Mouse (Mus musculus) Muller cell, postnatal 12 days (primary cell): ENCODE results near the gene Olfr15.

ENCODE experiments used
- DNase-seq: peaks from one replicate; pipeline ENCODE4 v3.0.0-alpha.2; 2015; ENCODE audit errors: inconsistent ontology term

Gene Olfr15

DNA sequence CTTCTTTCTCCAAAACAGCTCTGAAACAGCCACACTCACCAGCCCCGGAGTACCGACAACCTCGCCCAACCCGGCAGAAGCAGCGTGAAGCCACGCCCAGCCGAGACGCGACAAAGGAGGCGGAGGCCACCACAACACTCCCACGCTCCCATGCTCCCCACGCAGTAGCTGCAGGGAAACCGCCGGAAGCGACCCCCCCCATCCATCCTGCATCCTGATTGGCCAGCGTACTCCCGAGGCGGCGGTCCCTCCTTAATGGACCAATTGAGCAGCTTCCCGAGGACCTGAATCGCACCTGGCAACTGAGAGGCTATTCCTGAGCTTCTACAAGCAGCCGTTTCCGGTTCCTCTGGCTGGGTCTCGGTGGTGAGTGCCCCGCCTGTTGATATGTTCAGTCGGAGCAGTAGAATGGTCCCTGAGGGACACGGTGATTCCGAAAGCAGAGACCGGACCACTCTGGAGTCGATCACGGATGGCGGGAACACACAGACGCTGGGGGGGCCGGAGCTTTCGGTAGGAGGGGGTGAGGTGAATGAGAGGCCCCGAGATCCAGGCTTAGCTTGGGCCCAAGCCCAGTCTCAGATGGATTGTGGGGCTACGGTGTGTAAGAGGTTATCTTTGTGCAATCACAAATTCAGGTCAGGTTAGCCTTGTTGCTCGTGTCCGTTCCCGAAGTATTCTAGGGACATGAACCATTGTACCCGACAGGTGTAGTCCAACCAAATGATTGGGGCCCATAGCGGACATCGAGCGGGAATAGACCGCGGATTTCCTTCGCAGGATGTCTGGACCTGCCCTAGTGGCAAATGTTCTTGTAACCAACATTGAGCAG lies 41.8 kb downstream of the Olfr15 start, which contains the start of gene Naa60:
Naa60 (plus strand) TSS at position 160 of the 832 bp plus-strand sequence.
- peak; percentile 98 for DNase-seq

DNA sequence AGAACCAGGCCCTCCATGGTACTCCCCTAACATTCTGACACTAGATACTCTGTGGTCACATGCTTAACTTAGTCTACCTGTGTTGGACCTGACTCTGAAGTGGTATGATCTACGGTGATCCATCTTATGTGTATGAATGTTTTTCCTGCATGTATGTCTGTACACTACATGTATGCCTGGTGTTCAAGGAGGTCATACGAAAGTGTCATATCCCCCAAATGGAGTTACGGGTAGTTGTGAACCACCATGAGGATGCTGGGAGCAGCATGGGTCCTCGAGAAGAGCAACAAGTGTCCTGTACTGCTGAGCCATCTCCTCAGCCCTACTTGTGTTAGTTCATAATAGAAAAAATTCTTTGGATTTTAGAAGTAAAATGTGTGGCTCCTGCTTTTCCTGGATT lies 45.7 kb downstream of the Olfr15 start:
- DNase-seq, result no peak

DNA sequence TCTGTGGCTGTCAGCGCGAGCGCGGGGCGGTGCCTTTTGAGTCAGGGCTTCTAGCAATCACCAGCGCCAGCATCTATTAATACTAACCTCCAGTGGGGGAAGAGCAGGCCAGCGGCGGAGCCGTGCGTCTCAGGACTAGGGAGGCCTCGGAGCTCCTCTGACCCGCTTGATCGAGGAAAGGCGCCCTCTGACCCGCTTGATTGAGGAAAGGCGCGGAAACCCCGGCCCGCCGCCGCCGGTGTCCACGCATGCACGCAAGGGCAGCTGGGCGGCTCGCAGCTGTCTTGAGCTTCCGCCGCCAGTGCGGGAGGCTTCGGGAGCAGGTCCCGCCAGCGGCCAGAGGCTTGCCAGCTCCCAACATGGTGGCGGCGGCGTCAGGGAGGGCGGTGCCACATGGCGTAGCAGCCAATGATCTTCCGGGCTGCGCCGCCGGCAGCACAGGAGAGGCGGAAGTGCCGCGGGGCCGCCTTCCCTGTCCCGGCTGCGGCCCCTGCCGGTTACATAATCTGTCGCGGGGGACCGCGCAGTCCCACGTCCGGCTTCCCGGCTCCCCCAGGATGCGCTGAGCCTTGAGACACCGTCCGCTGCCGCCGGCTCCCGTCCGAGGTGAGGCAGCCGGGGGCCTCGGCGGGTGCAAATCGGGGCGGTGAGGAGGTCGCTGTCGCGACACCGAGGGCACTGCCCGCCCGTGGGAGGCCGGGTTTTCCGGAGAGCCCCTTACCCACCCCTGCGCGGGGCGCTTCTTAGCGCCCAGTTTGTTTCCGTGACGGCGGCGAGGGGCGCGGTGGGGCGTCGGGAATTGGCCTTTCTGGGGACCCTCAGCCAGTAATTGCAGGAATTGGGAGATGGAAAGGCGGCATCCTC lies 53.8 kb downstream of the Olfr15 start, which contains the start of the genes Zfp597 and Gm20695:
Zfp597 (minus strand) TSS at position 361 of the 864 bp plus-strand sequence.
Gm20695 (plus strand) TSS at position 448 of the 864 bp plus-strand sequence.
- peak; percentile 98 for DNase-seq

DNA sequence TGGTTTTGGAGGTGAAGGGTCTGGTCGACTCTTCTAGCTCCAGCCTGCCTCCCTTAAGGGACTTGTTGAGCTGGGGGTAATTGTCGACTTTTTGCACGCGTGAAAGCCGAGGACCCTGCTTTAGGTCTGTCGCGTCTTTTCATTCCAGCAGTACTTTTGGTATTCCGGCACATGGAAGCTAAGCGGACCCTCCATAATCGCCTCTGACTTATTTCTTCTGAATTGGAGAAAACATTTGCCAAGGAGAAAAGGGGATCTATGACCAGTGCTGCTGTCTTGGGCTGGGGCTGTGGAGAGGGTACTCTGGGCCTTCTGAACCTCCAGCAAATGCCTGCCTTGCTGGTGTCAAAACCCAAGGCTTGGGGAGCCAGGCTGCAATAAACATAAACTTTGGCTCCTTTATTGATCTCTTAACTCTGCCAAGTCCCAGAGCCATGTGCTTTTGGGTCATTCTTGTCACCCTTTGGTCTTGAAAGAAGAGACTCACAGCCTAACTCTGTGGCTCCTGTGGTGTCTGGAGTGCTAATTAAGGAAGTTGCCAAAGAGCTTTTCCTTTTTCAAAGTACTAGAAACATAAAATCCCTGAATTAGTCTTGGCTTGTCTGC lies 54.5 kb downstream of the Olfr15 start:
- DNase-seq, result peak; percentile 22

DNA sequence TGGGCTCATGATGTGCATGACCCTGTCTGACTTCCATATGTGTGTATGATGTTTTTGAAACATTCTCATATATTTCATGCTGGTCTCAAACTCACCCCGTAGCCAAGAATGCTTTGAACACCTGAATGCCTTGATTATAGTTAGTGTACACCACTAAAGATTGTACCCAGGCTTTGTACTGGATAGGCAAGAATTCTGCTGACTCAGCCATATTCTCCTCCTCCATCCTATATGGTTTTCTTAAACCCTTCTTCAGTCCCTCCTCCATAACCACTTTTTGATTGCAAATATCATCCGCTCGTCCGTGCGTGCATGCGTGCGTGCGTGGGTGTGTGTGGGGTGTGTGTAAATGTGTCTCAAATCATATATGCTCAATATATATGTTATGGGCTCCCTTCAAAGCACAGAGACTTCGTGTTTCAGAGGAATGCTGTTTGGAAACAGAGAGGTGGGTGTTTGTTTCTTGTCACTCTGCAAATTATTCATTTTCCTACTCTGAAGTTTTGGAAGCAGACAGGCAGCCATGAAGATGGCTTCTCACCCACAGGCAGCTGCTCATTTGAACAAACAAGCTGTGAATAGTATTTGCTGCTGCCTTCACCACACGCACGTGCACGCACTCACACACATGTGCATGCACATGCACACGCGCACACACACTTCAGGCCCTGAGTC lies 61.1 kb downstream of the Olfr15 start:
- DNase-seq, result no peak

DNA sequence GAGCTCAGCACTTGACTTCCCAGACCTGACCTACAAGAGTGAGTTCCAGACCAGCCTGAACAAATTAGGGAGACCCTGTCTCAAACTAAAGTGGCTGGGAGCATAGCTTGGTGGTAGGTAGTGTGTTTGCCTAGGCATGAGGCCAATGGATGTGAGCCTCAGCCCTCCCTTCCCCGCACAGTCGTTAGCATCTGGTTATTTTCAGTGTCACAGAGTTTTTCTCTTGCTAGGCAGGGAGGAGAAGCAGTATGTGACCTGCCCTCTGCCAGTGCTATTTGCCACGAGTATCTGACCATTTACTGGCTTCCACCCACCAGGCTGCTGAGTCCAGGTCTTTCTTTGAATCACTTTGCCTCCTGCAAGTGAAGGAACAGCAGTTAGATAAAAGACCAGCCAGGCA lies 63.1 kb downstream of the Olfr15 start:
- DNase-seq, result no peak
